Mouse (Mus musculus) left cerebral cortex, postnatal 36 days (tissue): Measurements from ENCODE around the gene Sox5. TPM values are rescaled to one million over a fixed set of nuclear protein-coding genes. Genes with fewer than 3 reads are reported as not detected.

Experiments used
- DNase-seq, 2 experiments: peaks; one replicate each; pipeline ENCODE4 v3.0.0; 2021 to 2022; ENCODE audit warnings: low spot score in 2 of 2, mixed read lengths in 1 of 2
- intact Hi-C: fragments of 180-260 bp; cut with DNase I; formaldehyde crosslinking; loops from one replicate; pipeline ENCODE4 v1.15.1; 2025
- total RNA-seq, 2 experiments: library from RNA; stranded (reverse); gene quantifications; 2 replicates each; pipeline ENCODE4 v1.2.3; 2021

Gene Sox5
- total RNA-seq, 2 experiments from 2014 or later = 52.1 to 57.9 TPM

GRCm38 (mm10) chr6:143867029-143867428 is 914.7 kb downstream of the Sox5 start:
- DNase-seq = no peak
- intact Hi-C loops = no loop called here

- intact Hi-C loops = no loop called here
- no peak for DNase-seq
Observed at GRCm38 (mm10) chr6:143866566-143866965, 915.2 kb downstream of the Sox5 start.

- intact Hi-C loops = no loop called here
- DNase-seq = no peak
Observed at GRCm38 (mm10) chr6:143862611-143863110, 919.1 kb downstream of the Sox5 start.

GRCm38 (mm10) chr6:143860036-143860435 is 921.7 kb downstream of the Sox5 start:
- DNase-seq = no peak
- intact Hi-C loops = no loop called here

GRCm38 (mm10) chr6:143859535-143859934 is 922.2 kb downstream of the Sox5 start:
- DNase-seq = no peak
- intact Hi-C loops = no loop called here

GRCm38 (mm10) chr6:143858551-143858950 is 923.2 kb downstream of the Sox5 start:
- no peak for DNase-seq
- intact Hi-C loops = no loop called here

- no peak for DNase-seq
- intact Hi-C loops = no loop called here
Observed at GRCm38 (mm10) chr6:143857376-143857775, 924.4 kb downstream of the Sox5 start.

GRCm38 (mm10) chr6:143855421-143855820 is 926.4 kb downstream of the Sox5 start:
- intact Hi-C loops = no loop called here
- no peak for DNase-seq

GRCm38 (mm10) chr6:143854031-143854430 is 927.7 kb downstream of the Sox5 start:
- DNase-seq = peak in 1 of 2 experiments; percentile 33
- intact Hi-C loops = no loop called here

- DNase-seq = no peak
- intact Hi-C loops = loop anchor here (10.0 kb wide), 1 partner anchor 349 kb away; no protein-coding TSS in a partner anchor
Observed at GRCm38 (mm10) chr6:143845761-143846160, 936.0 kb downstream of the Sox5 start.

- intact Hi-C loops = loop anchor here (10.0 kb wide), 1 partner anchor 350 kb away; no protein-coding TSS in a partner anchor
Observed at GRCm38 (mm10) chr6:143844701-143844970, 937.1 kb downstream of the Sox5 start.

GRCm38 (mm10) chr6:143843933-143844700 is 937.7 kb downstream of the Sox5 start:
- DNase-seq = no peak
- intact Hi-C loops = loop anchor here (10.0 kb wide), 1 partner anchor 351 kb away; no protein-coding TSS in a partner anchor

More at GRCm38 (mm10) chr6:143844701-143844970, 937.1 kb downstream of the Sox5 start:
- DNase-seq = no peak

- intact Hi-C loops = loop anchor here (10.0 kb wide), 1 partner anchor 353 kb away; no protein-coding TSS in a partner anchor
- DNase-seq = no peak
Observed at GRCm38 (mm10) chr6:143841954-143842353, 939.8 kb downstream of the Sox5 start.

GRCm38 (mm10) chr6:143841109-143841638 is 940.6 kb downstream of the Sox5 start:
- DNase-seq = peak in 1 of 2 experiments; percentile 28
- intact Hi-C loops = loop anchor here (10.0 kb wide), 1 partner anchor 354 kb away; no protein-coding TSS in a partner anchor

GRCm38 (mm10) chr6:143838384-143839076 is 943.2 kb downstream of the Sox5 start:
- DNase-seq = no peak
- intact Hi-C loops = no loop called here

- intact Hi-C loops = no loop called here
- no peak for DNase-seq
Observed at GRCm38 (mm10) chr6:143835331-143835730, 946.4 kb downstream of the Sox5 start.

GRCm38 (mm10) chr6:143833986-143834385 is 947.8 kb downstream of the Sox5 start:
- no peak for DNase-seq
- intact Hi-C loops = no loop called here

GRCm38 (mm10) chr6:143833182-143833558 is 948.6 kb downstream of the Sox5 start:
- DNase-seq = no peak
- intact Hi-C loops = no loop called here

- no peak for DNase-seq
Observed at GRCm38 (mm10) chr6:143832483-143833181, 949.1 kb downstream of the Sox5 start.

GRCm38 (mm10) chr6:143831246-143831645 is 950.5 kb downstream of the Sox5 start:
- intact Hi-C loops = no loop called here
- no peak for DNase-seq

More at GRCm38 (mm10) chr6:143832483-143833181, 949.1 kb downstream of the Sox5 start:
- intact Hi-C loops = no loop called here
